Mouse (Mus musculus) CH12.LX (cell line): ENCODE data around the gene Rnft2. TPM values are rescaled to one million over a fixed set of nuclear protein-coding genes. Genes with fewer than 3 reads are reported as not detected.

ENCODE experiments used
- DNase-seq: peaks from one replicate; pipeline ENCODE4 v3.0.0-alpha.2; 2013; ENCODE audit errors: extremely low read depth
- H3K27ac ChIP-seq: 2 replicates; pipeline ENCODE4 v1.5.1; 2012; ENCODE audit warnings: low read depth, mild to moderate bottlenecking, control low read depth, moderate library complexity; ENCODE audit not compliant: insufficient read depth
- H3K27me3 ChIP-seq: replicated peaks from 2 replicates; pipeline ENCODE3; 2012; ENCODE audit warnings: inconsistent platforms
- H3K36me3 ChIP-seq, 2 experiments: replicated peaks in 1 of 2; 2 replicates each; pipeline versions ENCODE3 to v1.6.1; 2012; ENCODE audit warnings: inconsistent platforms in 1 of 2, low read length in 1 of 2, mild to moderate bottlenecking in 1 of 2, mixed read lengths in 1 of 2, moderate library complexity in 1 of 2; ENCODE audit not compliant: control insufficient read depth in 1 of 2, insufficient read depth in 1 of 2
- H3K4me1 ChIP-seq, 2 experiments: 2 replicates each; pipeline ENCODE4 v1.6.1; 2012; ENCODE audit warnings: inconsistent platforms in 1 of 2, moderate library complexity in 1 of 2; ENCODE audit not compliant: insufficient read depth in 2 of 2, control insufficient read depth in 1 of 2
- H3K4me2 ChIP-seq: 2 replicates; pipeline ENCODE4 v1.6.1; 2012; ENCODE audit warnings: low read depth, mild to moderate bottlenecking, control low read depth; ENCODE audit not compliant: poor library complexity, insufficient read depth, severe bottlenecking
- H3K4me3 ChIP-seq, 3 experiments: fragments of 150-350 bp in 1 of 3; sonication (generic) in 1 of 3; replicated peaks in 1 of 3; 2 replicates each; pipeline versions ENCODE3 to v1.5.1; 2011 to 2012; ENCODE audit warnings: low read depth in 2 of 3, low read length in 2 of 3, mild to moderate bottlenecking in 2 of 3, moderate library complexity in 2 of 3, control low read depth in 1 of 3, improper control_type of control experiment in 1 of 3, inconsistent platforms in 1 of 3, mixed read lengths in 1 of 3; ENCODE audit not compliant: poor library complexity in 1 of 3
- H3K79me2 ChIP-seq: replicated peaks from 2 replicates; pipeline ENCODE4 v1.6.1; 2012; ENCODE audit warnings: mild to moderate bottlenecking, moderate library complexity; ENCODE audit not compliant: control insufficient read depth, poor library complexity, insufficient read depth, severe bottlenecking; ENCODE audit errors: extremely low read depth
- H3K9ac ChIP-seq: 2 replicates; pipeline ENCODE4 v1.6.1; 2012; ENCODE audit warnings: low read depth, mild to moderate bottlenecking, control low read depth, moderate library complexity; ENCODE audit not compliant: insufficient read depth
- H3K9me3 ChIP-seq: replicated peaks from 2 replicates; pipeline ENCODE3; 2012; ENCODE audit warnings: low read length, inconsistent platforms, mixed read lengths
- CTCF ChIP-seq, 2 experiments: IDR thresholded peaks in 1 of 2; conservative IDR thresholded peaks in 1 of 2; 2 replicates each; pipeline ENCODE4 v1.5.1; 2011 to 2012; ENCODE audit warnings: low read depth in 2 of 2, low read length in 2 of 2, improper control_type of control experiment in 1 of 2, inconsistent platforms in 1 of 2, mild to moderate bottlenecking in 1 of 2, moderate library complexity in 1 of 2
- GABPA ChIP-seq: IDR thresholded peaks from 2 replicates; pipeline ENCODE4 v1.6.1; 2012; ENCODE audit warnings: low read depth, low read length, improper control_type of control experiment, inconsistent platforms; ENCODE audit not compliant: insufficient replicate concordance
- HCFC1 ChIP-seq: IDR thresholded peaks from 2 replicates; pipeline ENCODE4 v1.6.1; 2012; ENCODE audit warnings: low read depth, mild to moderate bottlenecking, inconsistent platforms, low read length, improper control_type of control experiment
- JUND ChIP-seq: conservative IDR thresholded peaks from 2 replicates; pipeline ENCODE4 v1.6.1; 2011; ENCODE audit warnings: low read depth, low read length, improper control_type of control experiment
- KAT2A ChIP-seq: IDR thresholded peaks from 2 replicates; pipeline ENCODE4 v1.6.1; 2012; ENCODE audit warnings: low read length, improper control_type of control experiment, inconsistent platforms; ENCODE audit not compliant: insufficient replicate concordance
- PAX5 ChIP-seq: IDR thresholded peaks from 2 replicates; pipeline ENCODE4 v1.6.1; 2012; ENCODE audit warnings: low read length, inconsistent platforms, mixed read lengths
- SIN3A ChIP-seq: IDR thresholded peaks from 2 replicates; pipeline ENCODE4 v1.6.1; 2012; ENCODE audit warnings: low read length, improper control_type of control experiment, inconsistent platforms
- SMC3 ChIP-seq: IDR thresholded peaks from 2 replicates; pipeline ENCODE4 v1.6.1; 2011; ENCODE audit warnings: low read depth, low read length, improper control_type of control experiment
- UBTF ChIP-seq: IDR thresholded peaks from 2 replicates; pipeline ENCODE4 v1.6.1; 2012; ENCODE audit warnings: low read depth, mild to moderate bottlenecking, inconsistent platforms, low read length, improper control_type of control experiment, moderate library complexity
- USF2 ChIP-seq: conservative IDR thresholded peaks from 2 replicates; pipeline ENCODE4 v1.6.1; 2011; ENCODE audit warnings: low read depth, low read length, improper control_type of control experiment
- ZKSCAN1 ChIP-seq: IDR thresholded peaks from 2 replicates; pipeline ENCODE4 v1.6.1; 2012; ENCODE audit warnings: low read depth, inconsistent platforms, low read length, improper control_type of control experiment, borderline replicate concordance
- ZMIZ1 ChIP-seq: IDR thresholded peaks from 2 replicates; pipeline ENCODE4 v1.6.1; 2012; ENCODE audit warnings: low read depth, mild to moderate bottlenecking, inconsistent platforms, low read length, improper control_type of control experiment
- ZNF384 ChIP-seq: IDR thresholded peaks from 2 replicates; pipeline ENCODE4 v1.6.1; 2012; ENCODE audit warnings: low read depth, low read length, improper control_type of control experiment, inconsistent platforms
- dilution Hi-C: fragments of 300-500 bp; cut with MboI; formaldehyde crosslinking; loops from 2 replicates; pipeline ENCODE4 v1.14.3; 2020; ENCODE audit warnings: low sequenced_read_pairs; ENCODE audit not compliant: extremely low pct_unique_long_range_greater_than_20kb, extremely low pct_ligation_motif_present
- in situ Hi-C: fragments of 300-500 bp; cut with MboI; formaldehyde crosslinking; loops from 3 replicates; pipeline ENCODE4 v1.14.3; 2019; ENCODE audit warnings: low sequenced_read_pairs, low pct_ligation_motif_present, low pct_unique_long_range_greater_than_20kb, mixed read lengths
- polyA plus RNA-seq: library from polyadenylated mRNA; unstranded; fragments of >175 nt; gene quantifications from 2 replicates; pipeline ENCODE4 v1.2.1, GENCODE M21; 2012; ENCODE audit warnings: low read depth; ENCODE audit not compliant: insufficient read length
- total RNA-seq, 2 experiments: library from RNA; depleted of rRNA; stranded (reverse); fragments of 300-350 nt in 1 of 2; fragments of >200 nt in 1 of 2; gene quantifications; 2 replicates each; pipeline ENCODE4 v1.2.3; 2012 to 2014

Rnft2 gene
- total and polyA plus RNA-seq, 3 experiments, result 1.6 to 5.1 (median 3.4) TPM

- H3K4me3 ChIP-seq, result no peak overlapping the region
- DNase-seq, result no peak
- TF ChIP-seq ZMIZ1 (no peak), ZKSCAN1 (no peak), CTCF (conservative IDR thresholded peaks at IDR 0.05 in 1 of 2, IDR thresholded peaks at IDR 0.05 in 1 of 2; ENCODE audit: low read depth in 2 of 2, low read length in 2 of 2) (no peak), SMC3 (no peak), PAX5 (no peak)
- H3K27me3 ChIP-seq, result peaks cover 23% of the 10 kb centered on the region
- no peaks in the 10 kb centered on the region for H3K79me2 ChIP-seq
- no peak overlapping the region for H3K27ac ChIP-seq
- in situ Hi-C loops, result no loop called here
- H3K4me2 ChIP-seq, result no peak overlapping the region
- no peaks in the 10 kb centered on the region for H3K4me1 ChIP-seq
- dilution Hi-C loops, result no loop called here
- peaks cover 0 to 9% of the 10 kb centered on the region in 2 experiments for H3K36me3 ChIP-seq
- H3K9me3 ChIP-seq, result no peaks in the 10 kb centered on the region
- no peak overlapping the region for H3K9ac ChIP-seq
Measured at GRCm38 (mm10) chr5:118192221-118192620, 52.7 kb downstream of the Rnft2 start.

GRCm38 (mm10) chr5:118190491-118190890 lies 54.4 kb downstream of the Rnft2 start:
- no peaks in the 10 kb centered on the region for H3K79me2 ChIP-seq
- no peak overlapping the region for H3K9ac ChIP-seq
- H3K27me3 ChIP-seq, result peaks cover 29% of the 10 kb centered on the region
- H3K9me3 ChIP-seq, result no peaks in the 10 kb centered on the region
- in situ Hi-C loops, result no loop called here
- no peak overlapping the region for H3K4me2 ChIP-seq
- no peaks in the 10 kb centered on the region for H3K4me1 ChIP-seq
- DNase-seq, result no peak
- peaks cover 0 to 9% of the 10 kb centered on the region in 2 experiments for H3K36me3 ChIP-seq
- no peak overlapping the region for H3K27ac ChIP-seq
- TF ChIP-seq UBTF (no peak), ZMIZ1 (no peak), JUND (no peak), GABPA (no peak), SIN3A (no peak), ZKSCAN1 (no peak), HCFC1 (no peak), KAT2A (no peak)
- dilution Hi-C loops, result no loop called here
- no peak overlapping the region for H3K4me3 ChIP-seq

- DNase-seq, result no peak
- Histone ChIP-seq H3K4me1 (no peaks in the 10 kb centered on the region), H3K36me3 (peaks cover 0 to 6% of the 10 kb centered on the region in 2 experiments), H3K4me2 (no peak overlapping the region), H3K27me3 (peaks cover 41% of the 10 kb centered on the region), H3K4me3 (no peak overlapping the region), H3K27ac (no peak overlapping the region), H3K9ac (no peak overlapping the region), H3K79me2 (no peaks in the 10 kb centered on the region), H3K9me3 (no peaks in the 10 kb centered on the region)
- TF ChIP-seq ZNF384, result no peak
- no peak for TF ChIP-seq USF2
- no peak for TF ChIP-seq CTCF (conservative IDR thresholded peaks at IDR 0.05 in 1 of 2, IDR thresholded peaks at IDR 0.05 in 1 of 2; ENCODE audit: low read depth in 2 of 2, low read length in 2 of 2)
- in situ Hi-C loops (no loop called here), dilution Hi-C loops (no loop called here)
Measured at GRCm38 (mm10) chr5:118188356-118188755, 56.6 kb downstream of the Rnft2 start.
